Mouse (Mus musculus) left cerebral cortex, adult 2 months (tissue): Measurements from ENCODE around the gene Tuba1b. TPM values are rescaled to one million over a fixed set of nuclear protein-coding genes. Genes with fewer than 3 reads are reported as not detected.
A peak's percentile ranks its signal among the peaks of the same experiment; 100 is the strongest.

Experiments
- DNase-seq, 2 experiments: peaks; one replicate each; pipeline ENCODE4 v3.0.0; 2021 to 2022; ENCODE audit warnings: low spot score in 2 of 2, mixed read lengths in 1 of 2; ENCODE audit errors: extremely low spot score in 1 of 2
- H3K27ac ChIP-seq: fragments of 200-600 bp; 2 replicates; pipeline ENCODE4 v1.8.1; 2022
- H3K4me3 ChIP-seq: fragments of 200-600 bp; 2 replicates; pipeline ENCODE4 v1.8.1; 2022
- CTCF ChIP-seq: fragments of 200-600 bp; IDR thresholded peaks from 2 replicates; pipeline ENCODE4 v1.8.1; 2022; ENCODE audit warnings: antibody characterized with exemption, mild to moderate bottlenecking, moderate library complexity
- intact Hi-C: fragments of 180-260 bp; cut with DNase I; formaldehyde crosslinking; loops from one replicate; pipeline ENCODE4 v1.15.1; 2025
- total RNA-seq, 2 experiments: library from RNA; stranded (reverse); gene quantifications; 2 replicates each; pipeline ENCODE4 v1.2.3; 2021

The Tuba1b gene
- total RNA-seq, 2 experiments from 2014 or later = 509 to 550 TPM

DNA sequence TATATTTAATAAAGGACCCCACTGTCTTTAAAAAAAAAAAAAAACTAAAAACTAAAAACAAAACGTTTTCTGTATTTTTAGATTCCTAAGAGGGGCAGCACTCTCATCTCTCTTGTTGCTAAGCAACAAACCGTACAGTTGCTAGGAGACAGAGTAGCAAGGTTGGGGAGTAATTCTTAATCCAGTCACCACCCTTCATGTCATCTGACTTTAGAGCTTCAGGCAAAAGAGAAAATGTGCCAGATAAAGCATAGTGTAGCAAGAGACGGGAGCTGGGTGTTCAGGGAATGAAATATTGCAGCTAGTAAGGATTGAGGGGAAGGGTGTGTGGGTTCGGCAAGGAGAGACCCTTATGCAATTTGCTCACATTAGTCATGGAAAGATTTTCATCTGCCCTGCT, 36.7 kb upstream of the Tuba1b start:
- DNase-seq = peak in 1 of 2 experiments; percentile 45
- intact Hi-C loops = loop anchor here (2.0 kb wide), 1 partner anchor 22 kb away; no protein-coding TSS in a partner anchor
- peak overlapping the region; percentile 95 for H3K27ac ChIP-seq
- no peak for TF ChIP-seq CTCF
- H3K4me3 ChIP-seq = peak overlapping the region; percentile 39

DNA sequence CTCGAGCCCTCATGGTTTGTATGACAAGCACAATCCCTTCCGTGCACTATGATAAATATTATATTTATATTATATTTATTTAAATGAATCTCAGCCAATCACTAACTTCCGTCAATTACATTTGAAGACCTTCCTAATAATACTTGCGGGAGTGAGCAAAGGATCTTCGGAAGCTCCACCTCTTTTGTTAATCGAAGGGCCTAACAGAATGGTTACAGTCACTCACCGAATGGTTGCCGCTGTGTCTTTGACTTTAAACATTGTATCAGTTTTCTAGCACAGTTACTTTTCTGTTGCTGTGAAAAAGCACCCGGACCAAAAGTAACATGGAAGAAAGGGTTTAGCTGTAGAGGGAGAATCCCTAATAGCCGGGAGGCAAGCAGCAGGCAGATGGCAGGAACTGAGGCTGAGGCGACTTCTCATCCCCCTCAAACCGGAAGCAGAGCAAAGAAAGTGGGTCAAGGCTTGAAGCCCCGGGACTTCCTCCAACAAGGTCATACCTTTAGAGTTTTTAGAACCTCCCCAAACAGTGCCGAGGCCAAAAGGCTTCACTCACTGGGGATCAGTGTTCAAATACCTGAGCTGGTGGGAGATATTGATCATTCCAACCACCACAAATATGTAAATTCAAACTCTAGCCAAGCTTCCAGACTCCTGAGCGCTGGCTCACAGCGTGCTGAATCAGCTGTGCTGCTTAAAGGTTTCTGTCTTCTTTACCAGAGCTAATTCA, 35.2 kb upstream of the Tuba1b start:
- TF ChIP-seq CTCF = no peak
- peak overlapping the region; percentile 95 for H3K27ac ChIP-seq
- no peak for DNase-seq
- intact Hi-C loops = loop anchor here (1.0 to 2.0 kb wide), 2 partner anchors 15 to 23 kb away; no protein-coding TSS in a partner anchor
- no peak overlapping the region for H3K4me3 ChIP-seq

DNA sequence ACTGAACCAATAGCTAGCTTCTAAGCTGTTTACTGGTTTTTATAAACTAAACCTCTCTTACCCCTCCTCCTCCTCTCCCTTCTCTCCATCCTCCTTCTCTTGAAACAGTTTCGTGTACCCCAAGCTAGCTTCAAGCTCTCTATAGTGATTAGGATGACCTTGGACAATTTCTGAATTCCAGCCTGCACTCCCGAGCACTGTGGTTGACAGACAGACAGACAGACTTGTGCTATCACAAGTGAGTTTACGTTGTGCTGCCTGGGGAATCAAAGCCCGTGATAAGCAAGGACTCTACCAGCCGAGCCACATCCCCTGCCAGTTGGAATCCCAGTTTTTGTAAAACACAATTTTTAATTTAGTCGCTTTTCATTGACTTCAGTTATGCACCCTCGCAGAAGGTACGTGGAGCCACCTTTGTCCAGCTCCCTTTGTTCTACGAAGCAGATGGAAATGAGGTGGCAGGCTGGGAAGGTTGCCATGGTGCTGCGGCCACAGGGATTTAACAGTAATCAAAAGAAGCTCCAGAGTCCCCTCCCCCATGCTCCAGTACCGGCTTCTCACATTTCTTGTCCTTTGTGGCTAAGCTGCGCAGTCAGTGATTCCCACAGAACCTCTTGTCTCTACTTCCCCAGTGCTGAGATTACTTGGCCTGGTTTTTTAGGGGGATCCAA, 34.5 kb upstream of the Tuba1b start:
- no peak for TF ChIP-seq CTCF
- DNase-seq = peak in 1 of 2 experiments; percentile 53
- Histone ChIP-seq H3K4me3 (0 out of 2 replicates have a peak overlapping the region, but pooled peaks have one; percentile 13), H3K27ac (peak overlapping the region; percentile 95)
- intact Hi-C loops = loop anchor here (1.0 kb wide), 1 partner anchor 15 kb away; no protein-coding TSS in a partner anchor

DNA sequence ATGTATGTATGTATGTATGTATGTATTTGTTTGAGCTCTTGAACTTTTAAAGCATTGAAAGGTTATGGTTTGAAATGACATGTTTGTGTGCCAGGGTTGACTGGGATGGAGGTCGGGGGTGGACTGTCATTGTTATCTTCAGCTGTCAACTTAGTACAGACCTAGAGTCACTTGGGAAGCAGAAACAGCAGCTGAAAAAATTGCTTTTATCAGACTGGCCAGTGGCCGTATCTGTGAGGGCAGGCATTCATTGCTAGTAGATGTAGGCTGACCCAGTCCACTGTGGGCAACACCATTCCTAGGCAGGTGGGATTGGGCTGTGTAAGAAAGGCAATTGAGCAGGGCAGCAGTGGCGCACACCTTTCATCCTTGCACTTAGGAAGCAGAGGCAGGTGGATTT, 25.2 kb upstream of the Tuba1b start:
- TF ChIP-seq CTCF = no peak
- DNase-seq = no peak
- no peak overlapping the region for H3K27ac ChIP-seq
- no peak overlapping the region for H3K4me3 ChIP-seq
- intact Hi-C loops = no loop called here

DNA sequence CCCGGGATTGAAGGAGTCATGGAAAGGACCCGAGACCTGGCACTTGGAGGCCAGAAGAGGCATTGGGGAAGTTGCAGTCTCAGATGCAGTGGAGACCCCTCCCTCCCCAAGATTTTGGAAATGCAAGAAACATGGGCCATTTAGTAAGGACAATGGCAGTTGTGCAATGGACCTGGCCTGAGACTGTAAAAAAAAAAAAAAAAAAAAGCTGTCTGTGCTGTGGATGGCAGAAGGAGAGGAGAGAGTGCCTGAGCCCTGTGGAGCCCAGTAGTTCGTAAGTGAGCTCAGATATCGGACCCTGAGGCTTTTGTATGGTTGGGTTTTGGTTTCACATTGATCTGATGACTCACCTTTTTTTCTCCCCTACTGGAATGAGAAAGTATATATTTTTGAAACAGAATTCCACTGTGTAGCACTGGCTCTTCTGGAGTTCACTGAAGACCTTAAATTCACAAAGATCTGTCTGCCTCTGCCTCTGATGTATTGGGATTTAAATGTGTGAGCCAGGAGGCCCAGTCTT, 24.6 kb upstream of the Tuba1b start:
- DNase-seq = no peak
- H3K4me3 ChIP-seq = no peak overlapping the region
- TF ChIP-seq CTCF = no peak; the same call in 1 of the 2 replicates
- intact Hi-C loops = no loop called here
- H3K27ac ChIP-seq = no peak overlapping the region

DNA sequence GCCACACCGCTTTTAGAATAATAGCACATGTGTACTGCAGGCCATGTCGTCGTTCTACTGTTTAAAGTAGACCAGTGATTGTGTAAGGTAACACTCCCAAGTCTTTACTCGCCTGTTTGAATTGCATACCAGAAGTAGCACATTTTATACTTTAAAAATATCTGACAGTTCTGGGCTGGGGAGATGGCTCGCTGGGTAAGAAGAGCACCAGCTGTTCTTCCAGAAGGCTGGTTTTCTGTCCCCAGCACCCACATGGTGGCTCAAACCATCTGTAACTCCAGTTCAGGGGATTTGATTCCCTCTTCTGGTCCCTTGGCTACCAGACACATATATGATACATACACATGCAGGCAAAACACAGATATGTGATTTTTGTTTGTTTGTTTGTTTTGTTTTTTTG, 23.1 kb upstream of the Tuba1b start:
- no peak for DNase-seq
- no peak overlapping the region for H3K27ac ChIP-seq
- no peak overlapping the region for H3K4me3 ChIP-seq
- no peak for TF ChIP-seq CTCF
- intact Hi-C loops = no loop called here

DNA sequence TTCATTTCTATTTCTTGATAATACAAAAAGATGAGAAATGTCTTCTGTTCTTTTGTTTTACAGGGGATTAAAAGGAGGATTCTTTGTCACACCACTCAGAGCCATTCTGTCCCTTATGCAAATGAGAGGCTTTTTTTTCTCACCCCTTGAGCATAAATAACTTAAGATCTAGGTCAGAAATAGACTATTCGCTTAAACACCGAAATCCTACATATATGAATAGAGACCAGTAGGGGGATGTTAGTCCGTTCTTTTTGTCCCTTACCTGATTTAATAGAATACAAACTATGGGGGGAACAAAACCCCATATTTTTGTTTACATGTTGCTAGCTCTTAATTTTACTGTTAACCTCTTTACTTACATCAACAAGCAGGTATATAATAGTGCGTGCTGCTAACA, 21.6 kb upstream of the Tuba1b start:
- no peak; the same call in 1 of the 2 replicates for TF ChIP-seq CTCF
- no peak overlapping the region for H3K4me3 ChIP-seq
- intact Hi-C loops = no loop called here
- DNase-seq = no peak
- peak overlapping the region; percentile 40; the same call in 1 of the 2 replicates for H3K27ac ChIP-seq

DNA sequence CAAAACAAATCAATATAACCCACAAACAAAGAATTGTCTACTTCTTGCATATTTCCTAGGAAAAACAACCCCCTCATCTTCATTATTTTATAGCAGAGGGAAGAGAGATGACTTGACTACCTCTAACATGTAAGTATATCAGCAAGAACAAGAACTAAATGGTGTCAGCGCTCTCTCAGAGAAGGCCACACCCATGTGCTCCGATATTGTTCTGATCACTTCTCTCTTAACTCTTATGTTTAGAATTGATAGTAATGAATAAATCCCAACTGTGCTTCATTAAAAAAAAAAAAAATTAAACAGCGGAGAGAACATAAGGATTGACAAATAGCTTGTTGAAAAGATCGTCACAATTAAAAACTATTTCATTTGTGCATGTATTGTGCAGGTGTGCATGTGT, 21.0 kb upstream of the Tuba1b start:
- intact Hi-C loops = no loop called here
- H3K27ac ChIP-seq = peak overlapping the region; percentile 100
- no peak for TF ChIP-seq CTCF
- DNase-seq = no peak
- H3K4me3 ChIP-seq = peak overlapping the region; percentile 86

DNA sequence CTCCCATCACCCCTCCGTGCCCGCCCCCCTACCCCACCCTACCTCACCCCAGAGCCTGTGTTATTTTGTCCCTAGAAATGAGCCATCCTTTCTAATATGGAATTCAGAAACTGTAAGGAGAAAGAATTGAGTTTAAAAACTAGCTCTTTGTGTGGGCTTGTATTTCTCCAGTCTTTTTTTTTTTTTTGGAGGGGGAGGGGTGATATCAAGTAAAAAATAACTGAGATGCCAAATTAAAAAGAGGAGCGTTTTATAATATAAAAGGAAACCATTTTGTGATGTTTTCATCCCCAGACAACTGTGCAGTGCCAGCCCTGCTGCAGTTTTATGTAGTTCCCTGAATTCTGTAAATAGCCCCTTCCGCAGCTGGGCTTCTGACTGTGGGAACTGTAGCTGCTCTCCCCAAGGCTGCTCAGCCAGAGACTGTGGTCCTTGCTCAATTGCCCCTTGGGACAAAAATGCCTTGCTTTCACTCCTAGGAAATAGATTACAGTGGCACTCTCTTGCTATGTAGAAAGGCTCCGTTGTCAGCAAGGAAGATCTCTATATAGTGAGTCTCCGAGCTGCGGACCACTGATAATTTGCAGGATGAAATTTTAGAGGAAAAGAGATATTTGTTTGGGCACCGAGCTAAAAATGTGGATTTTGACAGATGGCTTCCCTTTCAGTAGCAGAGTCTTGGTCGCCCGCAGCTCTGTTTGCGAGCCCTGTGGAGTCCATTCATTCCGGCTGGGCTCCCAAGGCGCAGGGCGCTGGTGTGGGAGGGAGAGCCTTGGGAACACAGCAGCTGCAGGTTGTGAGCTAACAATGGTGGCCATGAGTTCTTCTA, 20.3 kb upstream of the Tuba1b start:
- Histone ChIP-seq H3K4me3 (peak overlapping the region; percentile 86), H3K27ac (peak overlapping the region; percentile 100)
- no peak for TF ChIP-seq CTCF
- peak; percentile 53 to 54 for DNase-seq
- intact Hi-C loops = loop anchor here (1.0 kb wide), 1 partner anchor 15 kb away; no protein-coding TSS in a partner anchor

DNA sequence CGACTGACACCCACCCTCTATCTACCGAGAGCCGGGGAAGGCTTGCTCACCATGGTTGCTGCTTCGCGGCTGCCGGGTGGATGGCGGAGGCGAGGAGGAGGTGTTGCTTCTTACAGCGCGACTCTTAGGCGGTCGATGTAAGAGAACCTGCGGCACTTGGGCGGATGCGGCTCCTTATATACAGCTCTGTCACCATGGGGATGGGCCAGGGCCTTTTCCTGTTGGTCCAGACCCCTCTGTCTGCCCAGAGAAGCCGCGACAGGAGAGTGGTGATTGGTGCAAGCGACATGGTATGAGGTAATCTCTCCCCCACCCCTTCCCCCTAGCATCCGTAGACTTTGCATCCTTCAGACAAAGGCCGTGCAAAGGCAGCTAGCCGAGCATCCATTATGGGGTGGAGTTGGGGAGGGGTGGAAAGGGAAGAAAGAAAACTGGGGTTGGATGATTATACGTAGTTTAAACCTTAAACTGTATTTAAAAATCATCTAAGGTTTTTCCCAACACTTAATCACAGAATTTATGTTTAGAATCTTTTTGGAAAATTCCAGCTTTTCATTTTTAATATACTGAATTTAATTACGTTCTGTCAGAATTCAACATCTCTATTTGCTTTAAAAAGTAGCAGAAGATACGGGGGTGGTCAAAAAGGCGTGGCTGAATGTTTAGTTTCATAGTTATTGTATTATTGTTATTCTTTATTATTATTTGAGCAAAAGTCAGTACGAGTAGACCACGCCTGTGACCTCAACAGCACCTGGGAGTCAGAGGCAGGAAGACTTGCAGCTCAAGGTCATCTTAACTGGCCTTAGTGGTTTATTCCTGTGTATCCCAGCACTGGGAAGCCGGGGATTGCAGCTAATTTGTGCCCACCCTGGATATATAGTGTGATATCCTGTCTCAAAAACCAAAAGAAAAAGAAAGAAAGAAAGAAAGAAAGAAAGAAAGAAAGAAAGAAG, 19.3 kb upstream of the Tuba1b start, which contains the start of the genes Gm49450 and Tuba1a:
TSS of gene Gm49450 (minus strand) at position 151 of the 956 bp plus-strand sequence.
TSS of gene Tuba1a (minus strand) at position 303 of the 956 bp plus-strand sequence.
- TF ChIP-seq CTCF = no peak
- intact Hi-C loops = loop anchor here (1.0 to 2.0 kb wide), 4 partner anchors 16 to 40 kb away; partner anchors contain the start of gene Tuba1b
- DNase-seq = peak; percentile 94 to 96
- Histone ChIP-seq H3K4me3 (peak within 1 kb of the TSS; percentile 86), H3K27ac (peak within 1 kb of the TSS; percentile 100)
